Mouse (Mus musculus) cortical plate, adult 2 months (tissue): ENCODE data around the gene Ankra2. TPM values are rescaled to one million over a fixed set of nuclear protein-coding genes. Genes with fewer than 3 reads are reported as not detected.

Experiments
- H3K27ac ChIP-seq: fragments of 200-500 bp; 2 replicates; pipeline ENCODE4 v1.5.1; 2012; ENCODE audit warnings: low read length, control low read depth, inconsistent platforms; ENCODE audit not compliant: insufficient read depth
- H3K4me1 ChIP-seq: fragments of 200-500 bp; 2 replicates; pipeline ENCODE4 v1.6.1; 2011; ENCODE audit warnings: low read length; ENCODE audit not compliant: control insufficient read depth, insufficient read depth
- H3K4me3 ChIP-seq: fragments of 200-500 bp; 2 replicates; pipeline ENCODE4 v1.5.1; 2011; ENCODE audit warnings: mild to moderate bottlenecking, low read length, control low read depth; ENCODE audit not compliant: insufficient read depth
- CTCF ChIP-seq: fragments of 200-500 bp; IDR thresholded peaks from 2 replicates; pipeline ENCODE4 v1.5.1; 2011; ENCODE audit warnings: mild to moderate bottlenecking, control low read depth, low read length; ENCODE audit not compliant: insufficient read depth; ENCODE audit errors: extremely low read depth
- POLR2A ChIP-seq: fragments of 200-500 bp; IDR thresholded peaks from 2 replicates; pipeline ENCODE4 v1.6.1; 2011; ENCODE audit warnings: mild to moderate bottlenecking, low read length, control low read depth; ENCODE audit not compliant: insufficient read depth; ENCODE audit errors: extremely low read depth
- polyA plus RNA-seq: library from polyadenylated mRNA; depleted of rRNA; stranded (reverse); fragments of >200 nt; gene quantifications from 2 replicates; pipeline ENCODE4 v1.2.3, GENCODE M21; 2012; rRNA removed

Gene Ankra2
- polyA plus RNA-seq, 1 experiment = 50.5 TPM

GRCm38 (mm10) chr13:98308724-98309123 is 45.9 kb downstream of the Ankra2 start:
- H3K4me3 ChIP-seq = no peak overlapping the region
- TF ChIP-seq POLR2A = no peak
- no peak for TF ChIP-seq CTCF
- H3K27ac ChIP-seq = no peak overlapping the region
- H3K4me1 ChIP-seq = peaks cover 4% of the 10 kb centered on the region

- TF ChIP-seq CTCF = no peak
- no peak for TF ChIP-seq POLR2A
Measured at GRCm38 (mm10) chr13:98311597-98311996, 48.7 kb downstream of the Ankra2 start.

GRCm38 (mm10) chr13:98313631-98314030 is 50.8 kb downstream of the Ankra2 start:
- Histone ChIP-seq H3K4me3 (no peak overlapping the region), H3K27ac (no peak overlapping the region), H3K4me1 (peaks cover 4% of the 10 kb centered on the region; the same call in 1 of the 2 replicates)
- TF ChIP-seq CTCF (no peak), POLR2A (no peak)

More at GRCm38 (mm10) chr13:98311597-98311996, 48.7 kb downstream of the Ankra2 start:
- no peak overlapping the region for H3K27ac ChIP-seq
- H3K4me1 ChIP-seq = peaks cover 6% of the 10 kb centered on the region; the same call in 1 of the 2 replicates
- H3K4me3 ChIP-seq = no peak overlapping the region

GRCm38 (mm10) chr13:98315124-98315523 is 52.2 kb downstream of the Ankra2 start:
- Histone ChIP-seq H3K4me1 (peaks cover 4% of the 10 kb centered on the region; the same call in 1 of the 2 replicates), H3K27ac (no peak overlapping the region), H3K4me3 (peak overlapping the region; percentile 90; the same call in 1 of the 2 replicates)
- TF ChIP-seq CTCF (no peak), POLR2A (no peak)

GRCm38 (mm10) chr13:98316140-98316479 is 53.2 kb downstream of the Ankra2 start:
- Histone ChIP-seq H3K4me3 (peak overlapping the region; percentile 90), H3K4me1 (peaks cover 4% of the 10 kb centered on the region; the same call in 1 of the 2 replicates), H3K27ac (no peak overlapping the region)
- TF ChIP-seq POLR2A = no peak
- TF ChIP-seq CTCF = no peak

- Histone ChIP-seq H3K4me3 (peak within 1 kb of the TSS; percentile 90), H3K27ac (peak within 1 kb of the TSS; percentile 95), H3K4me1 (peaks cover 4% of the 10 kb centered on the region; the same call in 1 of the 2 replicates)
- no peak for TF ChIP-seq CTCF
- peak; percentile 71; the same call in 1 of the 2 replicates for TF ChIP-seq POLR2A
Measured at GRCm38 (mm10) chr13:98316480-98317245, 53.8 kb downstream of the Ankra2 start, which contains the start of gene Btf3. Gene Btf3, minus strand, starts transcription at chr13:98317006.

- Histone ChIP-seq H3K27ac (peak overlapping the region; percentile 95), H3K4me3 (peak overlapping the region; percentile 90), H3K4me1 (peaks cover 4% of the 10 kb centered on the region; the same call in 1 of the 2 replicates)
- TF ChIP-seq POLR2A (no peak), CTCF (no peak)
Measured at GRCm38 (mm10) chr13:98317246-98317677, 54.4 kb downstream of the Ankra2 start.

GRCm38 (mm10) chr13:98317911-98318310 is 55.0 kb downstream of the Ankra2 start:
- TF ChIP-seq POLR2A (no peak), CTCF (no peak)
- Histone ChIP-seq H3K4me1 (peaks cover 4% of the 10 kb centered on the region; the same call in 1 of the 2 replicates), H3K27ac (no peak overlapping the region), H3K4me3 (peak overlapping the region; percentile 90; the same call in 1 of the 2 replicates)

Other genes starting within 250 kb of the Ankra2 start
- gene Arhgef28, start 56.6 kb upstream of the Ankra2 start, polyA plus RNA-seq = 13.9 and 15.6 TPM in 2 replicates
- gene Utp15, start within 50 bp of the Ankra2 start, polyA plus RNA-seq = 20.1 and 22.6 TPM in 2 replicates
- not detected in 2 replicates for gene Gm21976, start 16.8 kb downstream of the Ankra2 start, polyA plus RNA-seq
- 283 and 307 TPM in 2 replicates for gene Btf3, start 53.9 kb downstream of the Ankra2 start, polyA plus RNA-seq
- 0.59 and 1.0 TPM in 2 replicates for gene Foxd1, start 91.2 kb downstream of the Ankra2 start, polyA plus RNA-seq
- gene Gm10320, start 228.9 kb downstream of the Ankra2 start, polyA plus RNA-seq = 0.69 and 1.3 TPM in 2 replicates